Comparison of ENCODE assay signal across 8 mouse cellular contexts in genomic region chr17:33909869-33910250, GRCm38 (mm10). TPM values are rescaled to one million over a fixed set of nuclear protein-coding genes. Genes with fewer than 3 reads are reported as not detected.
DNase-seq lines count a peak whose midpoint lies in the region; ATAC-seq lines count a peak whose summit lies in the region.

No protein-coding gene starts in this region.

- no peaks in the 10 kb centered on the region for H3K9me3 ChIP-seq in embryonic facial prominence, embryonic 14.5 days (ENCODE audit: control insufficient read depth, low read length)
- H3K9me3 ChIP-seq in limb, embryonic 11.5 days (ENCODE audit: control insufficient read depth, low read length) = no peaks in the 10 kb centered on the region
- no peaks in the 10 kb centered on the region for H3K9me3 ChIP-seq in midbrain, embryonic 10.5 days (replicated peaks)

- DNase-seq in urinary bladder, postnatal 14 days (ENCODE audit: low spot score) = peak; percentile 59
- DNase-seq in urinary bladder, postnatal 4 days (ENCODE audit: low spot score in 2 of 2) = no peak
- DNase-seq in embryonic facial prominence, embryonic 14.5 days (ENCODE audit: low spot score) = peak; percentile 60
- peak; percentile 35 for DNase-seq in heart, postnatal 25 days (ENCODE audit: low spot score)
- DNase-seq in limb, embryonic 11.5 days (ENCODE audit: low spot score) = no peak
- DNase-seq in midbrain, embryonic 10.5 days (ENCODE audit: low spot score) = no peak
- DNase-seq in right cerebral cortex, postnatal 14 days = no peak
- no peak for DNase-seq in urinary bladder, adult 2 months (ENCODE audit: low spot score)

- H3K27me3 ChIP-seq in embryonic facial prominence, embryonic 14.5 days (replicated peaks; ENCODE audit: control insufficient read depth, insufficient read depth, low read length) = no peaks in the 10 kb centered on the region
- H3K27me3 ChIP-seq in limb, embryonic 11.5 days (ENCODE audit: control insufficient read depth, insufficient read depth, low read length) = no peaks in the 10 kb centered on the region
- peaks cover 7% of the 10 kb centered on the region; the same call in 1 of the 2 replicates for H3K27me3 ChIP-seq in midbrain, embryonic 10.5 days (ENCODE audit: low read depth, poor library complexity, severe bottlenecking)

- H3K9ac ChIP-seq in embryonic facial prominence, embryonic 14.5 days (ENCODE audit: low read depth, low read length) = peak overlapping the region; percentile 93
- H3K9ac ChIP-seq in limb, embryonic 11.5 days (ENCODE audit: low read length) = peak overlapping the region; percentile 89

- H3K4me1 ChIP-seq in embryonic facial prominence, embryonic 14.5 days (ENCODE audit: control insufficient read depth, insufficient read depth, low read length) = peaks cover 13% of the 10 kb centered on the region
- peaks cover 8% of the 10 kb centered on the region for H3K4me1 ChIP-seq in limb, embryonic 11.5 days (ENCODE audit: control insufficient read depth, insufficient read depth, low read length)
- peaks cover 47% of the 10 kb centered on the region for H3K4me1 ChIP-seq in midbrain, embryonic 10.5 days

- peak overlapping the region; percentile 92 for H3K27ac ChIP-seq in embryonic facial prominence, embryonic 14.5 days (replicated peaks; ENCODE audit: low read depth, low read length)
- 0 out of 2 replicates have a peak overlapping the region, but pooled peaks have one; percentile 73 for H3K27ac ChIP-seq in limb, embryonic 11.5 days (replicated peaks; ENCODE audit: low read depth, low read length)
- peak overlapping the region; percentile 91 for H3K27ac ChIP-seq in midbrain, embryonic 10.5 days (replicated peaks)

- ATAC-seq in embryonic facial prominence, embryonic 14.5 days (ENCODE audit: low read depth) = peak; percentile 0; the same call in 1 of the 2 replicates
- ATAC-seq in limb, embryonic 11.5 days (ENCODE audit: insufficient number of reproducible peaks, low FRiP score, low TSS enrichment, low read depth) = no peak

- H3K4me2 ChIP-seq in embryonic facial prominence, embryonic 14.5 days (ENCODE audit: low read depth, low read length) = peak overlapping the region; percentile 97
- H3K4me2 ChIP-seq in limb, embryonic 11.5 days (ENCODE audit: low read depth, severe bottlenecking) = peak overlapping the region; percentile 97

- peak overlapping the region; percentile 95 for H3K4me3 ChIP-seq in embryonic facial prominence, embryonic 14.5 days (ENCODE audit: low read depth, low read length)
- peak overlapping the region; percentile 88 for H3K4me3 ChIP-seq in limb, embryonic 11.5 days (ENCODE audit: low read depth, low read length)
- H3K4me3 ChIP-seq in midbrain, embryonic 10.5 days = peak overlapping the region; percentile 85

- under 1% methylated on average over 14 of the region's 14 CpGs for WGBS in embryonic facial prominence, embryonic 14.5 days
- under 1% methylated on average over 14 of the region's 14 CpGs for WGBS in limb, embryonic 11.5 days
- 1% methylated on average over 14 of the region's 14 CpGs for WGBS in midbrain, embryonic 10.5 days

- intact Hi-C loops in heart, postnatal 25 days (cut with DNase I) = no loop called here

- peaks cover 39% of the 10 kb centered on the region for H3K36me3 ChIP-seq in embryonic facial prominence, embryonic 14.5 days (ENCODE audit: control insufficient read depth, insufficient read depth, low read length)
- peaks cover 29% of the 10 kb centered on the region for H3K36me3 ChIP-seq in limb, embryonic 11.5 days (ENCODE audit: control insufficient read depth, insufficient read depth, low read length)
- H3K36me3 ChIP-seq in midbrain, embryonic 10.5 days = peaks cover 46% of the 10 kb centered on the region

RNA-seq across cellular contexts. Expression of gene Daxx, which starts 0.6 kb away (rescaled TPM):
- 34.8 and 38.2 TPM in 2 replicates for polyA plus RNA-seq in embryonic facial prominence, embryonic 14.5 days (2014; fragmentation: Nextera tagmentation; extraction: Ambion mirVana)
- total RNA-seq in heart, postnatal 25 days (2021) = 10 to 100 TPM; 14.3 to 17.5 TPM
- 66.8 and 71.3 TPM in 2 replicates for polyA plus RNA-seq in limb, embryonic 11.5 days (2014; fragmentation: Nextera tagmentation; extraction: Ambion mirVana)
- polyA plus RNA-seq in midbrain, embryonic 10.5 days (2016; fragmentation: Nextera tagmentation; extraction: Ambion mirVana) = 77.5 and 82.6 TPM in 2 replicates
- 28.1 and 31.0 TPM in 2 replicates for polyA plus RNA-seq in urinary bladder, adult 2 months (2012; rRNA removed)

RNA-seq across cellular contexts. Expression of gene Platr17, which starts 4.9 kb away (rescaled TPM):
- not detected in 2 replicates for polyA plus RNA-seq in embryonic facial prominence, embryonic 14.5 days (2014; fragmentation: Nextera tagmentation; extraction: Ambion mirVana)
- not detected for total RNA-seq in heart, postnatal 25 days (2021)
- polyA plus RNA-seq in limb, embryonic 11.5 days (2014; fragmentation: Nextera tagmentation; extraction: Ambion mirVana) = 0.19 and 0.48 TPM in 2 replicates
- 0.30 TPM in 1 of 2 replicates, not detected in the other for polyA plus RNA-seq in midbrain, embryonic 10.5 days (2016; fragmentation: Nextera tagmentation; extraction: Ambion mirVana)
- polyA plus RNA-seq in urinary bladder, adult 2 months (2012; rRNA removed) = 0.14 and 0.15 TPM in 2 replicates

RNA-seq across cellular contexts. Expression of gene Tapbp, which starts 5.8 kb away (rescaled TPM):
- polyA plus RNA-seq in embryonic facial prominence, embryonic 14.5 days (2014; fragmentation: Nextera tagmentation; extraction: Ambion mirVana) = 31.9 and 32.0 TPM in 2 replicates
- 100 to 1,000 TPM in 1 of 2 experiments, 10 to 100 TPM in 1; 93.5 to 104 TPM for total RNA-seq in heart, postnatal 25 days (2021)
- 12.5 and 14.8 TPM in 2 replicates for polyA plus RNA-seq in limb, embryonic 11.5 days (2014; fragmentation: Nextera tagmentation; extraction: Ambion mirVana)
- polyA plus RNA-seq in midbrain, embryonic 10.5 days (2016; fragmentation: Nextera tagmentation; extraction: Ambion mirVana) = 14.9 and 17.3 TPM in 2 replicates
- 84.7 and 122 TPM in 2 replicates for polyA plus RNA-seq in urinary bladder, adult 2 months (2012; rRNA removed)

RNA-seq across cellular contexts. Expression of gene Zbtb22, which starts 5.8 kb away (rescaled TPM):
- polyA plus RNA-seq in embryonic facial prominence, embryonic 14.5 days (2014; fragmentation: Nextera tagmentation; extraction: Ambion mirVana) = 8.9 and 11.6 TPM in 2 replicates
- 10 to 100 TPM; 15.5 to 19.4 TPM for total RNA-seq in heart, postnatal 25 days (2021)
- polyA plus RNA-seq in limb, embryonic 11.5 days (2014; fragmentation: Nextera tagmentation; extraction: Ambion mirVana) = 10.1 and 11.8 TPM in 2 replicates
- polyA plus RNA-seq in midbrain, embryonic 10.5 days (2016; fragmentation: Nextera tagmentation; extraction: Ambion mirVana) = 23.5 and 24.1 TPM in 2 replicates
- polyA plus RNA-seq in urinary bladder, adult 2 months (2012; rRNA removed) = 20.1 and 23.1 TPM in 2 replicates

RNA-seq across cellular contexts. Expression of gene Kifc1, which starts 19.4 kb away (rescaled TPM):
- polyA plus RNA-seq in embryonic facial prominence, embryonic 14.5 days (2014; fragmentation: Nextera tagmentation; extraction: Ambion mirVana) = 5.9 and 7.0 TPM in 2 replicates
- total RNA-seq in heart, postnatal 25 days (2021) = 1 to 10 TPM; 1.4 to 1.8 TPM
- polyA plus RNA-seq in limb, embryonic 11.5 days (2014; fragmentation: Nextera tagmentation; extraction: Ambion mirVana) = 12.3 and 12.5 TPM in 2 replicates
- polyA plus RNA-seq in midbrain, embryonic 10.5 days (2016; fragmentation: Nextera tagmentation; extraction: Ambion mirVana) = 7.8 and 9.4 TPM in 2 replicates
- 2.2 and 3.3 TPM in 2 replicates for polyA plus RNA-seq in urinary bladder, adult 2 months (2012; rRNA removed)

Comparison
In these comparisons a context has a peak if more than half of its experiments do, and no peak if none do; other contexts are left out.
1. DNase-seq: peak in urinary bladder, postnatal 14 days (single experiment), embryonic facial prominence, embryonic 14.5 days (single experiment) and heart, postnatal 25 days (single experiment); none in urinary bladder, postnatal 4 days (0 of 2), limb, embryonic 11.5 days (single experiment), midbrain, embryonic 10.5 days (single experiment), right cerebral cortex, postnatal 14 days (single experiment) and urinary bladder, adult 2 months (single experiment).
2. Peak in every context shown above with its lines, with median percentiles within 50 percentile points of each other: H3K27ac ChIP-seq and H3K4me3 ChIP-seq.